Mouse (Mus musculus): ENCODE data around the gene Dtx1. TPM values are rescaled to one million over a fixed set of nuclear protein-coding genes. Genes with fewer than 3 reads are reported as not detected.

Dtx1 gene
- total RNA-seq (2021): 10 to 100 TPM; 87.6 to 93.3 TPM
- long read RNA-seq, full-length matches to known transcripts: 36 of 54 reads
- long read RNA-seq, partial matches to known transcripts: 12 of 54 reads
- long read RNA-seq, other reads (novel, unspliced or antisense): 6 of 54 reads

DNA sequence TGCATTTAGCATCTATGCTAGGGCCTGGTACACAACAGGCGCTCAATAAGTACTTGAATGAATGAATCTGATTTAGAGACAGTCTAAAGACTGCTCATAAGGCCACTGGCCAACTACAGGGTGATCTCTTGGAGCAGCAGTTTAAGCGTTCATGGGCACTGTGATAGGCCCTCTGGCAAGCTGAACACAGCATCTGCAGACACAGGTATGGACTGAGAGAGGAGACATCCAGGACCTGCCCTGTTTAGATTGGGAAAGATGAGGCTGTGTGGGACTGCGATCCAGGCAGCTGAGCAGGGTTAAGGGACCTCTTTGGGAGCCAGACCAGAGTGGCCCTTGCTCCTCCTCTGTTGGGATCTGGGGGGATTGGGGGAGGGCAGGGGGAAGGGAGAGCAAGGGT is at the start of gene Dtx1:
Gene Dtx1 (minus strand): TSS at position 101 of the 400 bp plus-strand sequence.
- DNase-seq (ENCODE audit: low spot score in 2 of 2): no peak

- DNase-seq (ENCODE audit: low spot score in 2 of 2): no peak
Observed at GRCm38 (mm10) chr5:120754215-120754614, 42.5 kb upstream of the Dtx1 start.

- no peak for DNase-seq (ENCODE audit: low spot score in 2 of 2)
Observed at GRCm38 (mm10) chr5:120752786-120753185, 41.1 kb upstream of the Dtx1 start.

DNA sequence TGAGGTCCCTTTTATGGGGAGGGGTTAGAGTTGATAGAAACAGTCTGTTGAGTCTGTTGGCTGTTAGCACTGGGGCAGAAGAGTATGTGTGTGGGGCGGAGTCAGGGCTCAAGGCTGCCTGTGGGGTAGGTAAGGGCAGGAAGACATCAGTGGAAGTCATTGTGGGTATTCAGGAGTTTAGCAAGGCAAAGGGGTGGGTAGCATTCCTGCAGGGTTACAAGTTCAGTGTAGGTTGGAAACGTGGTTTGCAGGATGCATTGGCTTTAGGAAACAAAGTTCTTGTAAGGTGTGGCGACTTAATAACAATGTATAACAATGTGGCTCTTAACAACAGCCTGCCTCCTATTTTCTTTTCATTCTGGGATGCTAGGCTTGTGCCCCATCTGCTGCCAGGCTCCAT is 39.5 kb upstream of the Dtx1 start:
- DNase-seq (ENCODE audit: low spot score in 2 of 2): no peak

DNA sequence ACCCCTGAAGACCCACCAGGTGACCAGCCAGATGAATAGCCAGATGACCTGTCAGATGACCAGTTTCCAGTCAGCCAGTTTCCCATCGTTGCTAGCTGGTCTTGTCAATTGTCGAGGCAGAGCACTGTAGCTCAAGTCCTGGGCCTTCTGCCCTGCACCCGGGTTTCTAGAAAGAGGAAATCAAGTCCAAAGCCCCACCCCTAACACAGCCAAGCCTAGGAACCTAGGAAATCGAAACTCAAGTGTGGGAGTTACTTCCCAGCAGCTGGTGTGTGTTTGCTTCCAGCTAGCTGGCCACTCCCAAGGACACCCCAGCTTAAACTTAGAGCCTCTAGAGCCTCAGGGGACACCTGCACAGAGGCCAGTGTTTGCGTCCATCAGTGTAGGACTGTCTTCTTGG is 38.0 kb upstream of the Dtx1 start, which contains the start of gene Oas2:
Gene Oas2 (minus strand): TSS at position 166 of the 400 bp plus-strand sequence.
- no peak for DNase-seq (ENCODE audit: low spot score in 2 of 2)

DNA sequence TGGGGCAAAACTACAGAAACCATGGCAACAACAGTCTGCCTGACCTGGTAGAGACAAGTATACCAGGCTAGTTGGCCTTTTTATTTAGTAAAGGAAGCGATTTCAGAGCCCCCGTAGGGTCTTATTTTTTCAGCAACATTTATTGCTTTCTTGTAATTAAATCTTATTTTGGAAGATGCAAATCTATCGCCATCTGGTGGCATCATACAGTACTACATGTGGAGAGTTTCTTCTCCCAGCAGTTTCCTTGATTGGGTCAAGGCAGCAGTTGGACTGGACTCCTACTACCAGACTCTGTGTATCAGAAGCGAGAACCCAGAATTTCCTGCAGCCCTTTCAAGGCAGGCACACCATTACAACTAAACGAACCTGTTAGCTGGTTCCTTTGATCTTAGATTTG is 34.7 kb upstream of the Dtx1 start:
- DNase-seq (ENCODE audit: low spot score in 2 of 2): peak; percentile 70 to 75

DNA sequence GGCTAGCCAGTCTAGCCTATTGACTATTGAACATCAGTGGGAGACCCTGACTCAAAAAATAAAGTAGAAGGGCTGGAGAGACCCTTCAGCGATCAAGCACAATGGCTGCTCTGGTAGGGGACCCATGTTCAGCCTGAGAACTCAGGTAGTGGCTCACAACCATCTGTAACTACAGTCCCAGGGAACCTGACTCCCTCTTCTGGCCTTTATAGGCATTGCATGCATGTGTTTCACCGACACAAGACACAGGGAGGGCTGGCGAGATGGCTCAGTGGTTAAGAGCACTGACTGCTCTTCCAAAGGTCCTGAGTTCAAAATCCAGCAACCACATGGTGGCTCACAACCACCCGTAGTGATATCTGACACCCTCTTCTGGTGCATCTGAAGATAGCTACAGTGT is 30.4 kb upstream of the Dtx1 start:
- peak; percentile 31 to 43 for DNase-seq (ENCODE audit: low spot score in 2 of 2)

GRCm38 (mm10) chr5:120734380-120734990 is 22.8 kb upstream of the Dtx1 start:
- DNase-seq (ENCODE audit: low spot score in 2 of 2): no peak

DNA sequence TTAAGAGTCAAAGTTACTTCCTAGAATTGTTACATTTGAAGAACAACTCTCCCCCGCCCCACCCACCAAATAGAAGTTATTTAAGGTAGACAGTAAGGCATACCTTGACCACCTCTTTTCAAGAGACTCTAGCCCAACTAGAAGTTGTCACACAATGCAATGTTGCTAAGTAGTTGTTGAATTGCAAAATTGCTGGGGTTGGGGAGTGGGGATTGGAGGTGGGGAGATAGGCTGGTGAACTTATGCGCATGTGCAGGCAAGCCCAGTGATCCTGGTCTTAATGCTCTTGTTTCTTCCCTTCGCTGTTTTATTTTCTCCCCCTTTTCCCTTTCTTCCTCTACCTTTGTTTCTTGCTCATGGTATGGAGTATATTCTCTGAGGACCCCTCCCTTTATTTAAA is 22.0 kb upstream of the Dtx1 start:
- DNase-seq (ENCODE audit: low spot score in 2 of 2): no peak

GRCm38 (mm10) chr5:120732740-120733139 is 21.0 kb upstream of the Dtx1 start:
- no peak for DNase-seq (ENCODE audit: low spot score in 2 of 2)

DNA sequence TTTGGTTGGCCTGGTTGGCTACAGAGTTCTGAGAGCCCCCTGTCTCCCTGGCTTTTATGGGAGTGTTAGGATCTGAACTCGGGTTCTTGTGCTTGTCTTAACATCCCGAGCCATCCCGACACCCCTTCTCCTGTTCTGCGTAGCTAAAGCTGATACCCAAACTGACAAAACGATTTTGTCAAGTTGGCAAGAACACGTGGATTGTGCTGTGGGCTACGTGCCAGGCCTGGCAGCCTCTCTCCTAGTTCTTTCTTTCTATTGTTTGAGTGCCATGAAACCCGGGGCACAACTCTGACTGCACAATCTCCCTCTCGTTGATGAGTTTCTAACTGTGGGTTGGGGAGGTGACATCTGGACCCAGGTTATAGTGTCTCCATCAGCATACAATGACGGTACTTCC is 17.6 kb upstream of the Dtx1 start:
- peak; percentile 71 to 79 for DNase-seq (ENCODE audit: low spot score in 2 of 2)

GRCm38 (mm10) chr5:120725811-120726455 is 14.2 kb upstream of the Dtx1 start:
- no peak for DNase-seq (ENCODE audit: low spot score in 2 of 2)

GRCm38 (mm10) chr5:120721005-120721404 is 9.3 kb upstream of the Dtx1 start:
- DNase-seq (ENCODE audit: low spot score in 2 of 2): no peak

DNA sequence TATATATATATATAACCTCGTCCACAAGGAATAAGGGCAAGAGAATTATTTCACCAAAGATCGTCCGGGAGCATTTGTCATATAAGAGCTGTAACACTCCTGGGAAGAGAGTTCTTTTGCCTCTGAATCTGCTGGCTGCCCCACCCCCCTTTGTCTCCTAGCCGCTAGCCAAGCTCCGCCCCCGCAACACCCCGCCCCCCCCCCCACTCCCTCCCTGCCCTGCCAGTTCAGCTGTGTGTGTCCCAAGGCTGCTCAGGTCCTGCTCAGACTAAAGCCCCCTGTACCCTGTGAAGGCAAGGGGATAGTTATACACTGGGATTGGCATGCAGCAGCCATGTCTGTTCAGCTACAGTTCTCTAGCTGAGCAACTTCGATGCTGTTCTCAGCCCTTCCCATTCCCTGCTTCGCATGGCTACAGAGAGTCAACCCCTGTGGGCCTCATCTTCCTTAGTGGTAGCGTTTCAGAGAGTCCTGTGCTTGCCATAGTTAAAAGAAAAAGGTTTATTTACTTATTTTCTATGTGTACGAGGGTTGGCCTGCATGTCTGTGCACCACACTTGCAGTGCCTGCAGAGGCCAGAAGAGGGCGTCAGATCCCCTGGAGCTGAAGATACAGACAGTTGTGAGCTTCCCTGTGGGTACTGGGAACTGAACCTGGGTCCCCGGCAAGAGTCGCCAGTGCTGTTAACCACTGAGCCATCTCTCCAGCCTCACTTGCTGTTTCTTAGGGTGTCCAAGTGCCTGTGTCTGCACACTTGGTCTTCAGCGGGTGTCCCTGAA is 7.1 kb upstream of the Dtx1 start:
- no peak for DNase-seq (ENCODE audit: low spot score in 2 of 2)

- peak; percentile 78 to 80 for DNase-seq (ENCODE audit: low spot score in 2 of 2)
Observed at GRCm38 (mm10) chr5:120717136-120717535, 5.4 kb upstream of the Dtx1 start.

- DNase-seq (ENCODE audit: low spot score in 2 of 2): peak; percentile 89 to 90
Observed at GRCm38 (mm10) chr5:120714314-120714713, 2.6 kb upstream of the Dtx1 start.

- DNase-seq (ENCODE audit: low spot score in 2 of 2): peak in 1 of 2 experiments; percentile 43
Observed at GRCm38 (mm10) chr5:120712721-120713120, 994 bp upstream of the Dtx1 start.

GRCm38 (mm10) chr5:120711416-120711815 is 311 bp downstream of the Dtx1 start:
- peak; percentile 76 to 87 for DNase-seq (ENCODE audit: low spot score in 2 of 2)

DNA sequence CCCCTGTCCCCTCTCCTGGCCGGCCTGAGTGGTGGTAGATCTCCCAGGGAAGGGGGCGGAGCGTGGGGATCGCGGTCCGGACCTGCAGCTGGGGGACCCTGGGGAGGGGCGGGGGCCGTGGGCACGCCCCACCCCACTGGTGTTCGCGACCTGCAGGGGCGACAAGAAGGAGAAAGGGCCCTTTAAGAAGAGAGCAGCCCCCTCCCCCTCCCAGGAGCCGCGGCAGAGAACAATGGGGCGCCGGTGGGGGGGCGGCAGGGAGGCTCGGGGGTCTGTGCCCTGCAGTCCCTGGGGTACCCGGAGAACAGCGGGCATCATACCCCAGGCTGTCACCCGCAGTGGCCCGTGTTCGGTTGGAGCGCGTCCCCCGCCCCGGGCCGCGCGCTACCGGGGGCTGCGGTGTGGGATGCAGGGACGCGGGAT is 890 bp downstream of the Dtx1 start:
- DNase-seq (ENCODE audit: low spot score in 2 of 2): peak; percentile 65 to 75

- DNase-seq (ENCODE audit: low spot score in 2 of 2): peak; percentile 66 to 77
Observed at GRCm38 (mm10) chr5:120710161-120710825, 1.4 kb downstream of the Dtx1 start.

- no peak for DNase-seq (ENCODE audit: low spot score in 2 of 2)
Observed at GRCm38 (mm10) chr5:120706976-120707375, 4.8 kb downstream of the Dtx1 start.
